Mouse (Mus musculus): ENCODE results near the gene Gm2004. TPM values are rescaled to one million over a fixed set of nuclear protein-coding genes. Genes with fewer than 3 reads are reported as not detected.

Gene Gm2004
- total RNA-seq (2023) = not detected in 2 replicates

GRCm38 (mm10) chr2:176149725-176150124 lies at the start of gene Gm2004:
Gene Gm2004, minus strand, starts transcription at chr2:176149825.

Other genes with a start within 250 kb of the Gm2004 start
- 0.23 and 0.60 TPM in 2 replicates for gene Zfp966, start 218.7 kb downstream of the Gm2004 start, total RNA-seq (2023)
- gene Gm2026, start 184.5 kb downstream of the Gm2004 start, total RNA-seq (2023) = 2.0 TPM in 1 of 2 replicates, not detected in the other
- gene 2210418O10Rik, start 76.7 kb upstream of the Gm2004 start, total RNA-seq (2023) = 0.25 TPM in 1 of 2 replicates, not detected in the other
- gene Gm11009, start 169.7 kb upstream of the Gm2004 start, total RNA-seq (2023) = not detected in 2 replicates

Data from neutrophil, adult 65 days (primary cell).